In the genomic region with DNA sequence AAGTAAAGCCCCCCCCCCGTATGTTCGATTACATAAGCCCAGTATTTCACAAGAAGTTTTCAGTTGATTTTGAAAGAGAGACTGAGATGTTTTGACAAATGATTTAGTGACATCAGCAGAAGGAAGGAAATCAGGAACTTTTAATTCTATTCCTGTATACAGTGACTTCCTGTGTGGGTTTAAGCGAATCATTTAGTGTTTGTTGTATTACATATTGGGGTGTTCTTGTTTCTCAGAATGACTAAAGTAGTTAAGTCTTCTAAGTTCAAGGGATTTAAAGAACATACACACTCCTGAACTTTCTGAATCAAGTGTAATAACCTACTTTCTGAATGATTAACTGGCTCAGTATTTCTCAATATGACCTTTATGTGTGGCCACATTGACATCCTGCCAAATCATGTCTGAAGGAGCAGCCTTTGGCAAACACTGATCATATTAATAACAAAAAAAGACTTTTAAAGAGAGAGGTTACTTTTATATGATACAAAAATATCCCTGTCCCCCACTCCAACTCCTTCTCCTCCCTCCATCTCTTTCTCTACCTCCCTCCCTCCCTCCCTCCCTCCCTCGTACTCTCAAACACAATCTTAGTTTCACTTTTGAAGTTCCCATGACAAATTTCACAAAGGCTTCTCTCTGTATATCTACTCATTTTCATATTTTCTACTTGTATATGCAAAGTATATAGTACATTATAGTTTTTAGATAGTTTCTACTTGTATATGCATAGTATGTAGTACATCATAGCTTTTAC, we compare ENCODE assay signal across 9 mouse cellular contexts.
A peak's percentile ranks its signal among the peaks of the same experiment; 100 is the strongest.
DNase-seq lines count a peak whose midpoint lies in the region; TF ChIP-seq lines count a peak whose summit lies in the region.
"Had no signal": no experiment of that assay in that cellular context is flagged by ENCODE, and none has a peak within 500 bp of the region (broad histone marks: within the 10 kb centered on the region; RNA-seq: fewer than 3 reads in every experiment).

No protein-coding gene starts in this region.

- TF ChIP-seq POLR2A in heart, adult 2 months (IDR thresholded peaks at IDR 0.05; ENCODE audit: insufficient read depth, low read depth, low read length): no peak

- no peak overlapping the region for H3K9ac ChIP-seq in heart, adult 2 months (ENCODE audit: low read depth, low read length)
- H3K9ac ChIP-seq: limb, embryonic 15.5 days had no signal

- H3K4me1 ChIP-seq in heart, adult 2 months (ENCODE audit: control insufficient read depth, insufficient read depth, low read length): no peaks in the 10 kb centered on the region; the same call in none of the 2 replicates
- H3K4me1 ChIP-seq in megakaryocyte, embryonic 14.5 days: peaks cover 12% of the 10 kb centered on the region
- H3K4me1 ChIP-seq: limb, embryonic 15.5 days had no signal

- 34% methylated on average over 4 of the region's 4 CpGs for WGBS in heart, adult 2 months

- no peaks in the 10 kb centered on the region for H3K79me2 ChIP-seq in heart, adult 2 months (replicated peaks; ENCODE audit: control insufficient read depth, insufficient read depth, low read length)

- H3K9me3 ChIP-seq in megakaryocyte, embryonic 14.5 days: no peaks in the 10 kb centered on the region
- H3K9me3 ChIP-seq: limb, embryonic 15.5 days had no signal

- H3K36me3 ChIP-seq in heart, adult 2 months (ENCODE audit: control insufficient read depth, insufficient read depth, low read length): no peaks in the 10 kb centered on the region
- no peaks in the 10 kb centered on the region for H3K36me3 ChIP-seq in megakaryocyte, embryonic 14.5 days (replicated peaks; ENCODE audit: low read length)
- H3K36me3 ChIP-seq: limb, embryonic 15.5 days had no signal

- TF ChIP-seq CTCF in heart, adult 2 months (IDR thresholded peaks at IDR 0.05): no peak

- peak overlapping the region; percentile 3; the same call in 1 of the 2 replicates for H3K27ac ChIP-seq in heart, adult 2 months
- H3K27ac ChIP-seq: limb, embryonic 15.5 days had no signal

- no peak for DNase-seq in heart, adult 2 months
- DNase-seq in heart, postnatal 36 days: no peak
- peak; percentile 13 for DNase-seq in Muller cell, postnatal 12 days (ENCODE audit: inconsistent ontology term)
- DNase-seq in induced T-regulatory cell, adult 2 months (ENCODE audit: low read depth): peak; percentile 65
- DNase-seq in cerebellum, adult 9-10 months: no peak
- no peak for DNase-seq in testis, postnatal 10 days (ENCODE audit: low spot score)
- no peak for DNase-seq in urinary bladder, postnatal 4 days (ENCODE audit: low spot score in 2 of 2)

- no peaks in the 10 kb centered on the region for H3K27me3 ChIP-seq in heart, adult 2 months (ENCODE audit: control insufficient read depth, insufficient read depth, low read length)
- H3K27me3 ChIP-seq in megakaryocyte, embryonic 14.5 days (replicated peaks): no peaks in the 10 kb centered on the region
- H3K27me3 ChIP-seq: limb, embryonic 15.5 days had no signal

- no peak for TF ChIP-seq EP300 in heart, adult 2 months (IDR thresholded peaks at IDR 0.05; ENCODE audit: insufficient read depth, low read depth, low read length)

- intact Hi-C loops in heart, adult 2 months (cut with DNase I): no loop called here
- intact Hi-C loops in heart, postnatal 36 days (cut with DNase I): no loop called here

- H3K4me3 ChIP-seq in heart, adult 2 months: no peak overlapping the region
- peak overlapping the region; percentile 90 for H3K4me3 ChIP-seq in megakaryocyte, embryonic 14.5 days (replicated peaks)
- H3K4me3 ChIP-seq: limb, embryonic 15.5 days had no signal

Comparison
In these comparisons a context has a peak if more than half of its experiments do, and no peak if none do; other contexts are left out.
1. DNase-seq: peak in Muller cell, postnatal 12 days (single experiment) and induced T-regulatory cell, adult 2 months (single experiment); none in heart, adult 2 months (0 of 2), heart, postnatal 36 days (0 of 2), cerebellum, adult 9-10 months (single experiment), testis, postnatal 10 days (single experiment) and urinary bladder, postnatal 4 days (0 of 2).